Mouse (Mus musculus): ENCODE measurements around the gene Ttyh3.

DNA sequence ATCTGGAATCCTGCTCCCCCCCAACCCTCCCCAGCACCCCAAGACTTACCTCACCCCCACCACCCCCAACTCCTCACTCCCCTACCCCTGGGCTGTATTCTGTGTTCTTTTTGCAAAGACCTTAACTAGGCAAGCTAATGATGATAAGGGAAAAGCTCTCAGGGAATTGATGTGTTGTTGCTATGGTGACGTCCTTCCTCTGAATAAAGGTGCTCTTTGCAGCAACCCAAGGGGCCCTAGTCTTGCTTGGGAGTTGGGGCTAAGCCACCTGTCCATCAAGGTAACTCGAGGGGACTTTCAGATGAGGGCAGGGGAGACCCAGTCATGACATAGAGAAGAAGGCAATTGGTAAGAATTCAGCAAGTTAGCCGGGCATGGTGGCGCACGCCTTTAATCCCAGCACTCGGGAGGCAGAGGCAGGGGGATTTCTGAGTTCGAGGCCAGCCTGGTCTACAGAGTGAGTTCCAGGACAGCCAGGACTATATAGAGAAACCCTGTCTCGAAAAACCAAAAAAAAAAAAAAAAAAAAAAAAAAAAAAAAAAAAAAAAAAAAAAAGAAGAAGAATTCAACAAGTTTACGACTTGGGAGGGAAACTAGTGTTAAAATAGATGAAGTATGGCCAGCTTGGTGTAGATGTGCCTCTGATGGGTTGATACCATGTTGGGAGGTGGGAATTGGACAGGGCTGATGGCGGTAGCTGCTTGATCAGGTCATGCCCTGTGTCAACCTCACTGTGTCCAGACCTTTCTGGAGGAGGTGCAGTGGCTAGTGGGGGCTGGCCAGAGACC, 33.3 kb downstream of the Ttyh3 start:
- no peak for TF ChIP-seq CTCF (IDR thresholded peaks at IDR 0.05; ENCODE audit: extremely low read depth, insufficient read length, insufficient replicate concordance, low read depth, low read length)
- no peak for TF ChIP-seq POLR2A (IDR thresholded peaks at IDR 0.05; ENCODE audit: low read depth, low read length)

All from small intestine, adult 2 months (tissue).